Mouse (Mus musculus) mesoderm, embryonic 11.5 days (tissue): ENCODE results near the gene Ush1c.

ENCODE experiments used
- DNase-seq: peaks from one replicate; pipeline ENCODE4 v3.0.0-alpha.2; 2012; ENCODE audit warnings: low read depth, low spot score

Ush1c gene

DNA sequence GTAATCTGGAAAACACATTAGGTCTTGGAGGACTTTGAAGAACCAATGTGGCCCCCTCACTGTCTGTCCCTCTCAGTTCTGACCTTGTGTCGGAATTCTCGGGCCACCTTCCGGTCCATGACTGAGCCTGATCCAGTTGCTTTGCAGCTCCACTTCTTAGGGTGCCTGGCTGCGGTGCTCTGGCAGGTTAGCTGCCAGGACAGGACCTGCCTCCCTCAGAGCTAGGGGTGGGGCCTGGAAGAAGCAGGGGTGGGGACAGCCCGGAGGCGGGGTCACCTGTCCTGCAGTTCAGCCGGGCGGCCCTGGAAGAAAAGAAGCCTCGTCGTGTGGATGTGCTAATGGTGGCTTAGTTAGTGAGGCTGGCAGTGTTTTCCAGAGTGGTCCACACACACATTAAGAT, at the start of gene Ush1c:
Ush1c (minus strand) TSS at position 158 of the 400 bp plus-strand sequence.
- DNase-seq = no peak

GRCm38 (mm10) chr7:46287051-46287450, 48.7 kb upstream of the Ush1c start:
- no peak for DNase-seq

DNA sequence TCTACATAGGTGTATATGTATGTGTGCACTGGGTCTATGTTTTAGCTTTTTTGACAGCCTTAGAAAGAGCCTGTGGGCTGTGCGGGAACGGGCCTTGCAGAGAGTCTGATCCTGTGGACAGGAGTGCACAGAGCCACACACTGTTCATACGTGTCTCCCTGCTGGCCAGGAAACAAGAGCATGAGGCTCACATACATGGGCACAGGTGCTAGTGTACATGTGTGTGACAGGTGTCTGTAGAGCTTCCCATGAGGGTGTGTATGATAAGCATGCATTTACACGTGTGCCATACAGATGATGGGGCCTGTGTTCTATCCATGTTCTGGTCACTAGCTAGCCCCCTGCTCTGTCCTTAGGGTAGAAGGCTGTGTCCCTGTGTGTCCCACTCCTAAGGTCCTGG, 48.1 kb upstream of the Ush1c start:
- DNase-seq = no peak

- DNase-seq = no peak
Measured at GRCm38 (mm10) chr7:46285161-46285839, 47.0 kb upstream of the Ush1c start.

GRCm38 (mm10) chr7:46283681-46284080, 45.4 kb upstream of the Ush1c start:
- DNase-seq = no peak

DNA sequence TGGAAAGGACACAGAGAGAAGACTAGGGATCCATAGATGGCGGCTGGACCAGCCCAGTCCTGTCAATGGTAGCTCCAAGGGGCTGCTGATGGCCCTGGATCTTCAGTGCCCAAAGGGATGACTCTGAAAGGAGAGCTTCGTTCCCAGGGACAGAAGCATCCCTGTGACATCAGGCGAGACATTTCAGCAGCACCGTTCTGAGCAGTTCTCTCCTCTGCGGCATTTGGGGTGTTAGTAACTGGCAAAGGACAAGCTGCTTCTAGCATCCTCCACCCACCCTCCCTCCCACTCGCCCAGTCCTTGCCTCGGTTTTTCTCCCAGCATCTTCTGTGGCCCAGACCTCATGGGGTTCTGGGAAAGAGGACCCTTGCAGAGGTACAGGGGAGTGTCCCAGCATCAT, 44.0 kb upstream of the Ush1c start:
- DNase-seq = no peak

DNA sequence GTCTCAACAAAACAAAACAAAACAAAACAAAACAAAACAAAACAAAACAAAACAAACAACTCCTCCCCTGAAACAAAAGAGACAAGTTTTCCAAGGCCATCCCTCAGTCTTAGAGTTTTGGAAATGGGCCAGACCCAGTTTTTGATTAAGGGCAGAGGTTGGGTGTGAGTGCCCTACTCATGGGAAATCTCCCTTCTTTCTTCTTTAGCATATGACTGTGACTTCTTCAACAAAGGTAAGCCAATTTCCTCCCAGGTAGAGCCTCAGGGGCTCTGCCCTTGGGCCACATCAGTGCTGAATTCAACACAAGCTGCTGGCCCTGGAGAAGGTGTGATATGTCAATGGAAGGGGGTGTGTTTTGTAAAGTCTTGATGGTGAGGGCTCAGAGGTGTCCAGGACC, 42.6 kb upstream of the Ush1c start:
- DNase-seq = no peak

- DNase-seq = peak; percentile 85
Measured at GRCm38 (mm10) chr7:46279946-46280345, 41.6 kb upstream of the Ush1c start.

- no peak for DNase-seq
Measured at GRCm38 (mm10) chr7:46276156-46276555, 37.9 kb upstream of the Ush1c start.

GRCm38 (mm10) chr7:46251841-46252240, 13.5 kb upstream of the Ush1c start:
- DNase-seq = no peak

DNA sequence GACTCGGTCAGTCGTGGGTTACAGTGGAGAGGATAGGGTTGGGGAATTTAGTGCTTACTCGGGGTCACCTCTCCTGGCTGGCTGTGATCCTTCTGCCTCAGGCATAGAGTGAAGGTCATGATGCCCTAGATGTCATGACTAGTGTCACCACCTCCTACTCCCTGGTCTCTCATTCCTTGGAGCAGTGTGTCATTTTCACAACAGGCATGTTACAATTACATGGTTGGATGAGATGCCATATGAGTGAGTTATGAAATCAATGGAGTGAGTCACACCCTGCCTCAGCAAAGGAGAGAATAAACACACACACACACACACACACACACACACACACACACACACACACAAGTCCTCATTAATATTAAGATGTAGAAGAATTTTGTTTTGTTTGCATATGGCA, 9.3 kb upstream of the Ush1c start:
- DNase-seq = no peak

DNA sequence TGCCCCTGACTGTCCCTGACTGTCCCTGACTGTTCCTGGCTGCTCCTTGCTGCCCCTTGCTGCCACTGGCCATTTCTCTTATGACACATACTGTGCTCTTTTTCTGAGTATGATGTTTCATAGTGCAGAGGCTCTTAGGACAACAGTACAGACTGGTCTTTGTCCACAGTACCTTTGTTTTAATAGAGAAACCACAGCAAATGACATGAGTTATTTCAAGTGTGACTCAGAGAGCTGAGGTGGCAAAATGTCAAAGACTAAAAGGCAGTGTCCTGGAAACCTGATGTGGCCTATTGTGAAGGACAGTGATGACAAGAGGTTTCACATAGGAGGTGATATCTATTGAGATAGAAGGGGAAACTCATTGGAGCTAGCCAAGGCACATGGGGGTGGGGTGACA, 8.6 kb upstream of the Ush1c start:
- DNase-seq = no peak

DNA sequence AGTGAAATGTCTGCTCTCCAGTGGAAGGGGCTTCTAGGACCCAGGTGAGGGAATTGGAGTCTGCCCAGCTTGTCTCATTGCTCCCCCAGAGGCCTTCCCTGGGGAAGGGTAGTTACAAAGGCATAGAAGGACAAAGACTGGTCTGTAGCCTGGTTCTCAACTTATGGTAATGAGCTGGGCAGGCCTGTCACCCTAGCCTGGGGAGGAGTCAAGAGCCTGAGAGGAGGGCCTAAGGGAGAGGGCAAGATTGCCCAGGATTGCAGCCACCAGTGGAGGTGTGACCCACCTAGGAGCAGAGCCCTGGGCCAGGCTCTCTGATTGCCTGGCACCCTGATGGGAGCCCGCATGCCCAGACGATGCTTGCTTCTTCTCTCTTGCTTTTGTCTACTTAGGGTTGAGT, 2.4 kb upstream of the Ush1c start, which contains the start of gene Otog:
Otog (plus strand) TSS at position 292 of the 400 bp plus-strand sequence.
- DNase-seq = no peak

DNA sequence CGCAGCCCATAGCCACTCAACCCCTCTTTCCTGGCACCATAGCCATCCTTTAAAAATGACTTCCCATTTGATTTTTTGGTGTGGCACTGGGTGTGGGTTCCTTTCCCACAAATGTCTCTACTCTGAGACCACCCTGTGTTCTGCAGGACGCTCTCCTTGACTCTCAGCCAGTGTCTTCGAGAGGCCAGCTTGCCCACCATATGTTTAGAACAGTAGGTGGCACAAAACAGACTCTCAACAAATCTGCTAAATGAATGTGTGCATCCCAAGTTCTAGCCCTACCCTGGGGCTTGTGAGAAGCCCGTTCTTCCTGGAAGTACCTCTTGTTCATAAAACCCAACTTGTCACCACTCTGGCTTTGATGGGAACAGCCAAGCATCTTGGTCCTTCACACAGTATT, 1.8 kb upstream of the Ush1c start:
- no peak for DNase-seq

- no peak for DNase-seq
Measured at GRCm38 (mm10) chr7:46237192-46237591, 1.1 kb downstream of the Ush1c start.

DNA sequence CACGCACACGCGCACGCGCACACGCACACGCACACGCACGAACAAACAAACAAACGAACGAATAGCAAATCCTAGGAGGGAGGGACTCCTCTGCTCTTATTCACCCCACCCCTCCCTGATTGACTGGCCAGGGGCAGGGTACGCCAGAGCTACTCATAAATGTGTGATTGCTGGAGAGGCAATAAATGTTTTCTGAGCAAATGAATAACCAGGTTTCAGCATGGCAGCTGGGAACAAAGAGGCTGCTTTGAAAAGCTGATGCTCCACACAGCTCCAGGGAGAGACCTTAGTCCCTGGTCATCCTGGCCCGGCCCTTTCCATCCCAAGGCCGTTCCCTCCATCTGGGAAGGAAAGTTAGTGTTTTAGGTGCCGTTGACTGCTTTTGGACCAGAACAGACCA, 1.9 kb downstream of the Ush1c start:
- no peak for DNase-seq

- DNase-seq = no peak
Measured at GRCm38 (mm10) chr7:46235948-46236347, 2.4 kb downstream of the Ush1c start.

DNA sequence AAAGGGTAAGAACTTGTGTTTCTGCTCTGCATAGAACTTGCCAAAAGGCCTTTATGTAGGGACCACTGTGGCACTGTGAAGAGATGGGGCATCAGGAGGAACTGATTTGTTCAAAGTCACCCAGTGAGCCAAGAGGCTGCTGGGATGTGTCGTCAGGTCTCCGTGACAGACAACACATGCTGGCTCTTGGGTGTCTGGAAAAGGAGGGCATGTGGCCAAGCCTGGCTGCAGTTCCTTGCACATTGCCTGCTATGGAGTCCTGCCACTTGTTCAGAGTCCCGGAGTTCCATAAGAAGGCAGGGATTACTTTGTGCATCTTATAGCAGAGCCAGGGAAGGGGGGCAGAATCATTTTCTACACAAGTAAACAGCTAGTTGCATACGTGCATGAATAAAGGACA, 11.4 kb downstream of the Ush1c start:
- no peak for DNase-seq

GRCm38 (mm10) chr7:46226253-46226652, 12.1 kb downstream of the Ush1c start:
- DNase-seq = peak; percentile 62

GRCm38 (mm10) chr7:46220591-46221129, 17.6 kb downstream of the Ush1c start:
- DNase-seq = no peak

- DNase-seq = peak; percentile 71
Measured at GRCm38 (mm10) chr7:46218415-46218814, 19.9 kb downstream of the Ush1c start.

- no peak for DNase-seq
Measured at GRCm38 (mm10) chr7:46216481-46216880, 21.8 kb downstream of the Ush1c start.

DNA sequence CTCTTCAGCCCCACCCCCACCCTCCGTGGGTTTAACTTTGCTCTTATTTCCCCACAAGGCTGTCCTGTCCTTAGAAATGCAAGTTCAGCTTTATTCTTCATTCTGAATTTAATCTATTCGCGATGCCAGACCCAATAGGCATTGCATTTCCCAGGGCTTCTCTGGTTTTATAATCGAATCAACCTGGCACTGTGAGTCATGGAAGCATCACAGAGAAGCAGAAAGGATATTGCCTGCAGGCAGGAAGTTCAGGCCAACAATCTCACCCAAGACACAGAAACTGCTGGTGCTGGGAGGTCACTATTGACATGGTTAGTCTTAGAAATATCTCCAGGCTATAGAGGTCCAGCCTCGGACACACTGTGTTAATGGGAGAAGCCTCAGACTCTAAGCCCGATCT, 28.0 kb downstream of the Ush1c start:
- no peak for DNase-seq

GRCm38 (mm10) chr7:46208131-46208530, 30.2 kb downstream of the Ush1c start:
- no peak for DNase-seq
